Mouse (Mus musculus) heart, adult 2 months (tissue): ENCODE measurements around the gene P2ry6. TPM values are rescaled to one million over a fixed set of nuclear protein-coding genes. Genes with fewer than 3 reads are reported as not detected.

ENCODE experiments used
- DNase-seq, 2 experiments: peaks; one replicate each; pipeline ENCODE4 v3.0.0; 2021
- H3K27ac ChIP-seq: fragments of 200-600 bp; 2 replicates; pipeline ENCODE4 v1.8.1; 2022
- H3K27me3 ChIP-seq: fragments of 200-500 bp; 2 replicates; pipeline ENCODE4 v1.6.1; 2012; ENCODE audit warnings: mild to moderate bottlenecking, low read length, inconsistent platforms, mixed read lengths; ENCODE audit not compliant: control insufficient read depth, insufficient read depth
- H3K36me3 ChIP-seq: fragments of 200-500 bp; 2 replicates; pipeline ENCODE4 v1.6.1; 2012; ENCODE audit warnings: low read length, inconsistent platforms; ENCODE audit not compliant: control insufficient read depth, insufficient read depth
- H3K4me1 ChIP-seq: fragments of 200-500 bp; 2 replicates; pipeline ENCODE4 v1.6.1; 2011; ENCODE audit warnings: low read length; ENCODE audit not compliant: control insufficient read depth, insufficient read depth
- H3K4me3 ChIP-seq: fragments of 200-600 bp; 2 replicates; pipeline ENCODE4 v1.8.1; 2022
- H3K79me2 ChIP-seq: fragments of 200-500 bp; replicated peaks from 2 replicates; pipeline ENCODE4 v1.6.1; 2012; ENCODE audit warnings: mild to moderate bottlenecking, inconsistent platforms, low read length, moderate library complexity, mixed read lengths; ENCODE audit not compliant: control insufficient read depth, insufficient read depth
- H3K9ac ChIP-seq: fragments of 200-500 bp; 2 replicates; pipeline ENCODE4 v1.6.1; 2012; ENCODE audit warnings: low read depth, mild to moderate bottlenecking, control low read depth, inconsistent platforms, low read length, mixed read lengths
- CTCF ChIP-seq: fragments of 200-600 bp; IDR thresholded peaks from 2 replicates; pipeline ENCODE4 v1.8.1; 2022; ENCODE audit warnings: antibody characterized with exemption, mild to moderate bottlenecking, moderate library complexity
- EP300 ChIP-seq: fragments of 200-500 bp; IDR thresholded peaks from 2 replicates; pipeline ENCODE4 v1.6.1; 2011; ENCODE audit warnings: low read depth, low read length, control low read depth; ENCODE audit not compliant: insufficient read depth
- POLR2A ChIP-seq: fragments of 200-500 bp; IDR thresholded peaks from 2 replicates; pipeline ENCODE4 v1.6.1; 2011; ENCODE audit warnings: mild to moderate bottlenecking, low read depth, low read length, control low read depth; ENCODE audit not compliant: insufficient read depth
- WGBS: fragments of 180-500 bp; shearing (Covaris S2); methylation state at CpG from one replicate; pipeline ENCODE4 v1.1.7; 2018; 5-methylcytosine and 5-hydroxymethylcytosine counted together
- intact Hi-C: fragments of 180-260 bp; cut with DNase I; formaldehyde crosslinking; loops from one replicate; pipeline ENCODE4 v1.15.1; 2025
- polyA plus RNA-seq: library from polyadenylated mRNA; depleted of rRNA; stranded (reverse); fragments of >200 nt; gene quantifications from 2 replicates; pipeline ENCODE4 v1.2.3, GENCODE M21; 2012
- total RNA-seq, 2 experiments: library from RNA; stranded (reverse); gene quantifications; 2 replicates each; pipeline ENCODE4 v1.2.3; 2021

P2ry6 gene
- total and polyA plus RNA-seq, 3 experiments, result 3.6 to 11.1 (median 4.2) TPM

GRCm38 (mm10) chr7:100961146-100961545 is 13.3 kb downstream of the P2ry6 start:
- Histone ChIP-seq H3K79me2 (no peaks in the 10 kb centered on the region), H3K27ac (no peak overlapping the region), H3K27me3 (no peaks in the 10 kb centered on the region), H3K36me3 (no peaks in the 10 kb centered on the region), H3K4me3 (no peak overlapping the region), H3K4me1 (peaks cover 3% of the 10 kb centered on the region; the same call in 1 of the 2 replicates), H3K9ac (no peak overlapping the region)
- peak in 1 of 2 experiments; percentile 55 for DNase-seq
- intact Hi-C loops, result no loop called here
- no peak for TF ChIP-seq EP300
- TF ChIP-seq CTCF, result no peak
- 0 out of 2 replicates have a peak, but pooled peaks have one; percentile 18 for TF ChIP-seq POLR2A
- 53% methylated on average over 7 of the region's 7 CpGs for WGBS

GRCm38 (mm10) chr7:100960462-100960861 is 14.0 kb downstream of the P2ry6 start:
- Histone ChIP-seq H3K4me3 (no peak overlapping the region), H3K36me3 (no peaks in the 10 kb centered on the region), H3K4me1 (peaks cover 3% of the 10 kb centered on the region; the same call in 1 of the 2 replicates), H3K79me2 (no peaks in the 10 kb centered on the region), H3K27ac (no peak overlapping the region), H3K27me3 (no peaks in the 10 kb centered on the region), H3K9ac (no peak overlapping the region)
- TF ChIP-seq CTCF (no peak), POLR2A (no peak), EP300 (no peak)
- intact Hi-C loops, result no loop called here
- DNase-seq, result no peak
- 85% methylated on average over 2 of the region's 2 CpGs for WGBS

GRCm38 (mm10) chr7:100958426-100958825 is 16.0 kb downstream of the P2ry6 start:
- H3K4me1 ChIP-seq, result peaks cover 2% of the 10 kb centered on the region; the same call in 1 of the 2 replicates
- 94% methylated on average over 2 of the region's 2 CpGs for WGBS
- no peak for DNase-seq

GRCm38 (mm10) chr7:100952686-100953085 is 21.8 kb downstream of the P2ry6 start:
- Histone ChIP-seq H3K27me3 (no peaks in the 10 kb centered on the region), H3K79me2 (no peaks in the 10 kb centered on the region), H3K4me1 (peaks cover 14% of the 10 kb centered on the region), H3K36me3 (no peaks in the 10 kb centered on the region), H3K4me3 (no peak overlapping the region), H3K27ac (no peak overlapping the region; the same call in 1 of the 2 replicates), H3K9ac (no peak overlapping the region)
- TF ChIP-seq EP300, result no peak
- TF ChIP-seq POLR2A, result peak; percentile 18; the same call in 1 of the 2 replicates
- WGBS, result 79% methylated on average over 7 of the region's 7 CpGs
- peak in 1 of 2 experiments; percentile 46 for DNase-seq
- intact Hi-C loops, result no loop called here

More at GRCm38 (mm10) chr7:100958426-100958825, 16.0 kb downstream of the P2ry6 start:
- Histone ChIP-seq H3K36me3 (no peaks in the 10 kb centered on the region), H3K4me3 (no peak overlapping the region), H3K27ac (no peak overlapping the region), H3K27me3 (no peaks in the 10 kb centered on the region), H3K9ac (no peak overlapping the region), H3K79me2 (no peaks in the 10 kb centered on the region)
- TF ChIP-seq POLR2A (no peak), EP300 (no peak), CTCF (peak; percentile 45)
- intact Hi-C loops, result no loop called here

- Histone ChIP-seq H3K36me3 (no peaks in the 10 kb centered on the region), H3K4me3 (no peak overlapping the region), H3K4me1 (peaks cover 14% of the 10 kb centered on the region), H3K27ac (no peak overlapping the region), H3K27me3 (no peaks in the 10 kb centered on the region), H3K9ac (no peak overlapping the region), H3K79me2 (no peaks in the 10 kb centered on the region)
- intact Hi-C loops, result no loop called here
- 39% methylated on average over 2 of the region's 2 CpGs for WGBS
- TF ChIP-seq CTCF (no peak), POLR2A (no peak), EP300 (no peak)
- peak in 1 of 2 experiments; percentile 53 for DNase-seq
Measured at GRCm38 (mm10) chr7:100951903-100952302, 22.5 kb downstream of the P2ry6 start.

GRCm38 (mm10) chr7:100950481-100951010 is 23.9 kb downstream of the P2ry6 start:
- Histone ChIP-seq H3K36me3 (no peaks in the 10 kb centered on the region), H3K4me1 (peaks cover 14% of the 10 kb centered on the region), H3K27ac (peak overlapping the region; percentile 23; the same call in 1 of the 2 replicates), H3K79me2 (no peaks in the 10 kb centered on the region), H3K27me3 (no peaks in the 10 kb centered on the region), H3K4me3 (no peak overlapping the region), H3K9ac (no peak overlapping the region)
- no peak for TF ChIP-seq CTCF
- peak; percentile 38; the same call in 1 of the 2 replicates for TF ChIP-seq POLR2A
- TF ChIP-seq EP300, result peak; percentile 74; the same call in 1 of the 2 replicates
- peak; percentile 65 to 77 for DNase-seq
- intact Hi-C loops, result no loop called here
- WGBS, result 43% methylated on average over 12 of the region's 12 CpGs
